Mouse (Mus musculus): ENCODE data around the gene Phlda2.

Phlda2 gene

DNA sequence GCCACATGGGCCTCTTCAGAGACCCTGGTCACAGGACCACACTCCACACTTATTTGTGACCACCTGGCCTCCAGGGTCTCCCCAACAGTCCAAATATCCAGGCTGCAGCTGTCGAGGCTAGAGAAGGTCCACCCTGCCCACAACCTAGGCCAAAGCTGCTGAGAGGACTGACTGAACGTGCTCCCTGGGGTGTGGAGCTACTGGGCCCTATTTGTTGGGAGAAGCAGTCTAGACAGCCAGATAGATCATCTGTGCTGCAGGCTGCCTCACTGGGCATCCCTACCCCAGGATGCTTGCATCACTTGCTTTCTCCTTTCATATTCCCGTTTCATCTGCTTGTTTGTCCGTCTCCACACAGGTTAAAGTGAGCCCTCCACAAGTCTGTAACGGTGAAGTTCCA, 40.4 kb downstream of the Phlda2 start:
- no peak for ATAC-seq (ENCODE audit: low TSS enrichment)

DNA sequence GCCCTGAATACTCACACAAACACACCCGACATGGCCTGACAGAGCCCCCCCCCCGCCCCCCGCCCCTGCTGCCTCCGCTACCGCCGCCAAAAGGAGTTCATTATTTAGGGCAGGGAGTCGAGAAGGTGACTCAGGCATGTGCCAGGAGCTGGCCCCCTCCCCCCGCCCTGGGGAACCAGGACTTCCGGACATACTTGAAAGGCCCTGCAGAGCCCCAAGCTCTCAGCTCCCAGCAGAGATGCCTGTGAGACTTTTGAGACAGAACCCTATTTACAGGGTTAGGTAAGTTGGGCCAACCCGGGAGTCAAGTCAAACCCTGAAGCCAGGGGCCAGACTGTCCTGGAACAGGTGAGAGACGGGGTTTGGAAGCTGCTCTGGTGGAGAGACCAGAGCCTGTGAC, 41.0 kb downstream of the Phlda2 start:
- no peak for ATAC-seq (ENCODE audit: low TSS enrichment)

DNA sequence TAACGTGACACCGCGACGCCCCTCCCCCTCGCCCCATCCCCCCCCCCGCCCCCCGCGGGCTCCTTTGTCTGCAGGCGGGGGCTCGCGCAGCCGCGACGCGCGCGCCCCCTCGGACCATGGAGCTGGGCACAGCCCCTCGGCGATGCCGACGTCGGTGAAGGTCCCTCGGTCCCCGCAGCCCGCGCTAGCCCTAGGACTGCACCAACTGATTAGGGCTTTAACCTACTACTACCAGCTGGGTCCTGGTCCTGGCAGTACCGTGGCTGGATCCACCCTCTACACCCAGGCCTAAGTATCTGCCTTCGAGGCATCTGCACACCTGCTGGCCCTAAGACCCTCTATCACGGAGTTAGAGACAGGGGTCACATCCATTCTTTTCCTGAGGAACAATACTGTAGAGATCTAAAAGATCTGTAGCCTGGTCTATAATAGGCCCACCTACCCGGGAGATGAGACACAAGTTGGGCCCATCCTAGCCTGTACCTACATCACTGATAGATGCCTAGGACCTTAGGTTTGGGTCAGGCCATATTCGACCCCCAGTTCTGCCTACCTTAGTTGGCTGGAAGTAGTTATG, 41.6 kb downstream of the Phlda2 start:
- ATAC-seq (ENCODE audit: low TSS enrichment), result no peak

DNA sequence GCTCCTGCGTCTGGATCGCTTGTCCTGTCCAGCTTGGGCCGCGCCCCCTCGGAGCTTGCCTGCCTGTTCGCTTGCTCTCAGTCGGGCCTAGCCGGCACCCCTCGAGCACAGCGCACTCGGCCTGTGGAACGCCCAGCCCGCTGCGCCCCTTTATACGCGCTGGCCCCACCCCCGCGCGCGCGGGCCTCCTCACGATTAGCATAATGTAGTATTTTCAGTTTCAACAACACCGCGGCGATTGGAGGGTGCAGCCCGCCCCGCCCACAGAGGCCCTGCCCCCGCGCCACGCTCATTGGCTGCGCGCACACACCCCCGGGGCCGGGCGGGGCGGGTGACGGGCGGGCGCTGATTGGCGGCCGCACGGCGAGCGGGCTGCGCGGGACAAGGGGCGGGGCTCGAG, 42.1 kb downstream of the Phlda2 start, which contains the start of gene Cdkn1c:
Gene Cdkn1c (minus strand): TSS at position 177 of the 400 bp plus-strand sequence.
- ATAC-seq (ENCODE audit: low TSS enrichment), result peak; percentile 70

DNA sequence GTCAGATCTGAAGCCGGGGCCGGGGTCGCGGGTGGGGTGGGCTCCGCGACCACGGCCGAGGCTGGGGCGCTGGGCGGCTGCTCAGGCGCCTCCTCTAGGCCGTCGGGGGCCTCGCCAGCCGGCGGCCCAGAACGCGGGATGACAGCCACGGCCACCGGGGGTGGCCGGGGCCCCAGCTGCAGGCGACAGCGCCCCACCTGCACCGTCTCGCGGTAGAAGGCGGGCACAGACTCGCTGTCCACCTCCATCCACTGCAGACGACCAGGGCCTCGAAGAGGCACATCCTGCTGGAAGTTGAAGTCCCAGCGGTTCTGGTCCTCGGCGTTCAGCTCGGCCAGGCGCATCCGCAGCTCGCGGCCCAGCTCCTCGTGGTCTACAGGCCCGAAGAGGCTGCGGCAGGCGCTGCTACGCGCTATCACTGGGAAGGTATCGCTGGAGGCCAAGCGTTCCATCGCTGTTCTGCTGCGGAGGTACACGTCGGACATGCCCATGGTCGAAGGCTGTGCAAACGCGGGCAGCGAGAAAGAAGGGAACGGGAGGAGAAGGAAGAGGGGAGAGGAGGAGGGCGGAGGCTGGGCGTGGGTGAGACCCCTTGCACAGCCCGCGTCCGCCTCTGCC, 42.6 kb downstream of the Phlda2 start:
- ATAC-seq (ENCODE audit: low TSS enrichment), result no peak

DNA sequence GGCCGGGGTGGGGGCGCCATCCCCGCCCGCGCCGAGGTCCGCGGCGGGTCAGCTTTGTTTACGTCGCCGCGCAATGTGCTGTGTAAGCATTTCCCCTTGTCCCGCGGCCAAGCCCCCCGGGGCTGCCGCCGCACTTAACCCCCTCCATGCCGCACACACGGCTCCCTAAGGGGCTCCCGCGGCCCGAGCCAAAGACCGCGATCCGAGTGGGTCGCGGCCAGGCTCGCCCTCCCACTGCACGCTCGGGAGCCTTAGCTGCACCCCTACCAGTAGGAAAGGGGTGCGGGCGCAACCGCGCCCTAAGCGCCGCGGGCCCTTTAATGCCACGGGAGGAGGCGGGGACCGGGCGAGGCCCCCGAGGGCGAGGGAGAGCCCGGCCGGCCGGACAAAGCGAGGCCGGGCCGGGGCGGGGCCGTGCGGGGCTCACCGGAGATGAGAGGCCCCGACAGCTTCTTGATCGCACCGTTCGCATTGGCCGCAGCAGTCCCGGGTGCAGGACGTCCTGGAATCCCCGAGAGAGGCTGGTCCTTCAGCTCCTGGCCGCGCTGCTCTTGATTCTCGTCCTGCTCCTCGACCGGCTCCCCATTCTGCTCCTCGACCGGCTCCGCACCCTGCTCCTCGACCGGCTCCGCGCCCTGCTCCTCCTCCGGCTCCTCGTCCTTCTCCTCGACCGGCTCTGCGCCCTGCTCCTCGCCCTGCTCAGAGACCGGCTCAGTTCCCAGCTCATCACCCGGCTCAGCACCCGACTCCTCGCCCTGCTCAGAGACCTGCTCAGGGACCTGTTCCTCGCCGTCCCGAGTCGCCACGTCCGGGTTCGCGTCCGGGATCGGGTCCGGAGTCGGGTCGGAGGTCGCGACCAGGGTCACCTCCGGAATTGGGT, 43.4 kb downstream of the Phlda2 start:
- no peak for ATAC-seq (ENCODE audit: low TSS enrichment)

DNA sequence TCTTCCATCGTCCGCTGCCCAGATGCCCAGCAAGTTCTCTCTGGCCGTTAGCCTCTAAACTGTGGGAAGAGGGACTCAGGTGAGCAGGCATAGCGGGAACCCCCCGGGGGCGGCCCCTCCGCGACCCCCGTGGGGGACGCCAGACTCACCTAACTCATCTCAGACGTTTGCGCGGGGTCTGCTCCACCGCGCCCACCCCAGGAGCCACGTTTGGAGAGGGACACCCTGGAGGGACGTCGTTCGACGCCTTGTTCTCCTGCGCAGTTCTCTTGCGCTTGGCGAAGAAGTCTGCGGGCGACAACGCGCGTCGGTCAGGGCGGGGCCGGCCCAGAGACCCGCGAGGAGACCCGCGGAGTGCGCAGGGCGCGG, 44.0 kb downstream of the Phlda2 start:
- ATAC-seq (ENCODE audit: low TSS enrichment), result no peak

Measured in frontal cortex, adult (tissue).